Mouse (Mus musculus) limb, embryonic 15.5 days (tissue): ENCODE results near the gene Ptprn2. TPM values are rescaled to one million over a fixed set of nuclear protein-coding genes. Genes with fewer than 3 reads are reported as not detected.

ENCODE experiments used
- ATAC-seq: fragments of 200-750 bp; cut with Nextera tagmentation; 2 replicates; pipeline ENCODE4 v1.8.0; 2017; ENCODE audit warnings: low read depth, moderate TSS enrichment; ENCODE audit not compliant: insufficient number of reproducible peaks, low FRiP score, low TSS enrichment
- H3K27ac ChIP-seq: fragments of 300-500 bp; sonication (generic); 2 replicates; pipeline ENCODE4 v1.5.1; 2015; ENCODE audit warnings: moderate library complexity, mild to moderate bottlenecking, inconsistent platforms
- H3K27me3 ChIP-seq: fragments of 300-500 bp; sonication (generic); 2 replicates; pipeline ENCODE4 v1.6.1; 2015; ENCODE audit warnings: inconsistent platforms
- H3K36me3 ChIP-seq: fragments of 300-500 bp; sonication (generic); 2 replicates; pipeline ENCODE4 v1.6.1; 2015; ENCODE audit warnings: inconsistent platforms
- H3K4me1 ChIP-seq: fragments of 300-500 bp; sonication (generic); 2 replicates; pipeline ENCODE4 v1.6.1; 2015; ENCODE audit warnings: inconsistent platforms
- H3K4me2 ChIP-seq: fragments of 300-500 bp; sonication (generic); 2 replicates; pipeline ENCODE4 v1.6.1; 2015; ENCODE audit warnings: mild to moderate bottlenecking, inconsistent platforms
- H3K4me3 ChIP-seq: fragments of 300-500 bp; sonication (generic); 2 replicates; pipeline ENCODE4 v1.5.1; 2015; ENCODE audit warnings: mild to moderate bottlenecking, inconsistent platforms
- H3K9ac ChIP-seq: fragments of 300-500 bp; sonication (generic); 2 replicates; pipeline ENCODE4 v1.6.1; 2015; ENCODE audit warnings: inconsistent platforms
- H3K9me3 ChIP-seq: fragments of 300-500 bp; sonication (generic); 2 replicates; pipeline ENCODE4 v1.6.1; 2016; ENCODE audit warnings: inconsistent platforms
- whole genome bisulfite sequencing: fragments of 180-500 bp; shearing (Covaris S2); methylation state at CpG from one replicate; pipeline ENCODE4 v1.1.7; 2015; 5-methylcytosine and 5-hydroxymethylcytosine counted together
- polyA plus RNA-seq: library from polyadenylated mRNA; unstranded; fragments of >200 nt; fragmentation: Nextera tagmentation; extraction: Ambion mirVana; gene quantifications from 2 replicates; pipeline ENCODE4 v1.2.1, GENCODE M21; 2015

Gene Ptprn2
- polyA plus RNA-seq, 1 experiment from 2014 or later: 0.15 TPM

DNA sequence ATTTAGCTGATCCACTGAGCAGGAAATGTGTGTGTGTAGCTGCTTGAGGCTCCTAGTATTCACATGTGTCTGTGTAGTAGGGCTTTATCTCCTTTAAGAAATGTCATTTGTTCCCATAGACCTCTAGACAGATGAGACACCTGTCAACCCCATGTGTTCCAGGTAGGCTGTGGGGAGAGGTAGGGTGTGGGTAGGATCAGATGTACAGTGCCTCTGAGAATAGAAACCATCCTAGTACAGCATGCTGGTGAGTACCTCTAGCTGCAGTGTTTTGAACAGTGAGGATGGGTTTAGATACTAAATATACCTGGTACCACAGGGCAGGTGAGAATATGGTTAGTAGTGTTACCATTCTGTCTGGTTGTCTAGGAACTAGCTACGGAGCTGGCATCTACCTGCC is 442.0 kb downstream of the Ptprn2 start:
- WGBS: 83% methylated on average over 1 of the region's 1 CpGs

DNA sequence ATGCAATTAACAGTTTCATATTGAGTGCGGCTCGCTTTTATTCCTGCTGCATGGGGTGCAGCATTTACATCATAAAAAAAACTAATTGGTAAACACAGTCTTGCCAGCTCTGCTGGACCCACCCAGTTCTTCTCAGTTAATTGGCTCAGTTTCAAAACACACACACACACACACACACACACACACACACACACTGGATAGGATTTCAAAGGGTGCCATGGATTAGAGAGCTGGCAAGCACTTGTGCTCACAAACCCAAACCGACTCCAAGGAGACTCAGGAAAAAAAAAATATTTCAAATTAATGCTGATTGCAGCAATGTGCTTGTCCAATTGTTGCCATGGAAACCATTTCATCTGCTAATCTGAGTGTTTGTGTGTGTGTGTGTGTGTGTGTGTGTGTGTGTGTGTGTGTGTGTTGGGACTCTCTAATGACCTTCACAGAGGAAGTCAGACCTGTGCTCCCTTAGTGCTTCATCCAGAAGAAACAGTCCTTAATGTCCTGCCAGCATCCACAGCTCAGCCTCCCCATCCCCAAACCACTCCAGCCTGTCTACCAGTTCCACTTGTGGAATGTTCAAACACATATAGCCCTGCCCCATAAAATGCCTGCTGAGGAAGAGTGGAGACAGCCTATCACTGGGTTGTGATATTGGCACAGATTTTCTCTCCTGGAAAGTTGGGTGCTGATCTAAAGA is 452.8 kb downstream of the Ptprn2 start:
- ATAC-seq: no peak
- H3K4me1 ChIP-seq: 0 out of 2 replicates have a peak, but pooled peaks cover 6% of the 10 kb centered on the region
- H3K36me3 ChIP-seq: no peaks in the 10 kb centered on the region
- H3K27ac ChIP-seq: no peak overlapping the region
- H3K9ac ChIP-seq: no peak overlapping the region
- 26% methylated on average over 3 of the region's 3 CpGs for WGBS
- no peak overlapping the region for H3K4me3 ChIP-seq
- H3K27me3 ChIP-seq: no peaks in the 10 kb centered on the region
- no peak overlapping the region for H3K4me2 ChIP-seq
- H3K9me3 ChIP-seq: no peaks in the 10 kb centered on the region

More for the DNA sequence above, 442.0 kb downstream of the Ptprn2 start:
- no peak overlapping the region for H3K9ac ChIP-seq
- no peak overlapping the region for H3K4me2 ChIP-seq
- no peaks in the 10 kb centered on the region for H3K4me1 ChIP-seq
- no peaks in the 10 kb centered on the region for H3K27me3 ChIP-seq
- H3K4me3 ChIP-seq: no peak overlapping the region
- no peaks in the 10 kb centered on the region for H3K9me3 ChIP-seq
- no peak for ATAC-seq
- H3K36me3 ChIP-seq: no peaks in the 10 kb centered on the region
- no peak overlapping the region for H3K27ac ChIP-seq

DNA sequence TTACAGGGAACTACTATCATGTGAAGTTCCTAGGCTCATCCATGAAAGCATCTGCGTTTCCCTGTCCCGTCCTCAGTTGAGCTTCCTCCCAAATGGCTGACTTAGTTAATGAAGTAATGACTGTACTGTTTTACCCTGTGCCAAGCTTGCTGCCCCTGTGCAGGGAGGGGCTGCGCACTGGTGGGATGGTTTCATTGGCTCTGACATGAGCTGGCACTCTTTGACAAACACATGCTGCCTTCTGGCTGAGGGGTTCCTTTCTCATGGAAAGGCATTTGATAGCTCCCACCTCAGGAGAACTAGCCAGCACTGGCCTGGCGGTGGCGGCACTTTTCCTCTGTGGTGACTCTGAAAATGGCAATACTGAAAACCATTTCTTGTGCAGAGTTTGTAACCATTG is 458.4 kb downstream of the Ptprn2 start:
- H3K4me3 ChIP-seq: no peak overlapping the region
- no peak overlapping the region for H3K9ac ChIP-seq
- H3K27me3 ChIP-seq: no peaks in the 10 kb centered on the region
- WGBS: 79% methylated on average over 5 of the region's 5 CpGs
- 0 out of 2 replicates have a peak, but pooled peaks cover 4% of the 10 kb centered on the region for H3K4me1 ChIP-seq
- H3K9me3 ChIP-seq: no peaks in the 10 kb centered on the region
- no peak for ATAC-seq
- no peaks in the 10 kb centered on the region for H3K36me3 ChIP-seq
- H3K27ac ChIP-seq: no peak overlapping the region
- H3K4me2 ChIP-seq: no peak overlapping the region

DNA sequence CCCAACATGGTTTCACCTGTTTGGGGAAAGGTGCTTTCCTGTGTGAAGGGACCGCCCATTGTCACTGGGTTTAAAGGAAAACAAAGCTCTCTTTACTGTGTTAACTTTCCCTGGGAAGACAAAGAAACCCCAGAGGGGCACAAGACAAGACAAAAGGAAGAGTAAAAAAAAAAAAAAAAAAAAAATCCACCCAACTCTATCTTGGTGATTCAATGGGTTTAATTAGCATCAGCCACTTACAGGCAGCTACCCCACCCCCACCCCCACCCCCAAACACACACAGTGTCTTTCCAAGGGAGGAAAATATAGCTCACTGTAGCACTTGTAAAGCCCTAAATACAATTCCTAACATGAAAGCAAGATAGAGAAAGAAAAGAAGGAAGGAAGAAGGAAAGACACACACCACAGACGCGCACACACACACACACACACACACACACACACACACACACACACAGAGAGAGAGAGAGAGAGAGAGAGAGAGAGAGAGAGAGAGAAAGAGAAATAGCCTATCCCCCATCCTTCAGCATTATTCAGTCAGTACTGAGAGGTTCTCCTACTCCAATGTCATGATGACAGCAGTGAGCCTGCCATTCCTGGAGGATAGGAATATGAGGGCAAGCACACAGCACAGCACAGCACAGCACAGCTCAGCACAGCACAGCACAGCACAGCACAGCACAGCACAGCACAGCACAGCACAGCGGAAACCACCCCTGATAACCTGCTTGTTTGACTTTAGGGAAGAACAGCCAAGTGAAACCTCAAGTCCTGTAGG is 462.8 kb downstream of the Ptprn2 start:
- ATAC-seq: no peak
- Histone ChIP-seq H3K36me3 (no peaks in the 10 kb centered on the region), H3K4me1 (no peaks in the 10 kb centered on the region), H3K4me2 (no peak overlapping the region), H3K27ac (no peak overlapping the region), H3K27me3 (no peaks in the 10 kb centered on the region), H3K9me3 (no peaks in the 10 kb centered on the region), H3K4me3 (no peak overlapping the region), H3K9ac (no peak overlapping the region)
- 78% methylated on average over 4 of the region's 4 CpGs for WGBS

DNA sequence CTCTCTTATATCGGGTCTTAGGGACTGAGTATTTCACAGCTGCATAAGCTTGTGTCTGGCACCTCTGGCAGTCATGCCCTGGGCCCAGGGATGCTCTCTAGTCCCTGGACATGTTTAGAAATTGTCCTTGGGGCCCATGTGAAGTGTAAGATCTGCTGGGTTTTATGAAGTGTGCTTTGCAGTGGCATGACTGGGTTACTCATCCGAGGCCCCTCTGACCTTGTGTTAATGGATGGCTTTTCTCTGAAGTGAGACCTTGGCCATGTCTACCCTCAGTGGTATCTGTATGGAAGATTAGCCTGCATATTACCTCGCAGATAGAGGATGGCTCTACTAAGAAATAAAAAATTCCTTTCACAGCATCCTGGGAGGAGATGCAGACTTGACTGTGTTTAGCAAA is 464.2 kb downstream of the Ptprn2 start:
- Histone ChIP-seq H3K36me3 (no peaks in the 10 kb centered on the region), H3K4me1 (no peaks in the 10 kb centered on the region), H3K9me3 (no peaks in the 10 kb centered on the region), H3K4me3 (no peak overlapping the region), H3K27me3 (no peaks in the 10 kb centered on the region), H3K4me2 (no peak overlapping the region), H3K9ac (no peak overlapping the region), H3K27ac (no peak overlapping the region)
- WGBS: 70% methylated on average over 3 of the region's 3 CpGs
- ATAC-seq: no peak

DNA sequence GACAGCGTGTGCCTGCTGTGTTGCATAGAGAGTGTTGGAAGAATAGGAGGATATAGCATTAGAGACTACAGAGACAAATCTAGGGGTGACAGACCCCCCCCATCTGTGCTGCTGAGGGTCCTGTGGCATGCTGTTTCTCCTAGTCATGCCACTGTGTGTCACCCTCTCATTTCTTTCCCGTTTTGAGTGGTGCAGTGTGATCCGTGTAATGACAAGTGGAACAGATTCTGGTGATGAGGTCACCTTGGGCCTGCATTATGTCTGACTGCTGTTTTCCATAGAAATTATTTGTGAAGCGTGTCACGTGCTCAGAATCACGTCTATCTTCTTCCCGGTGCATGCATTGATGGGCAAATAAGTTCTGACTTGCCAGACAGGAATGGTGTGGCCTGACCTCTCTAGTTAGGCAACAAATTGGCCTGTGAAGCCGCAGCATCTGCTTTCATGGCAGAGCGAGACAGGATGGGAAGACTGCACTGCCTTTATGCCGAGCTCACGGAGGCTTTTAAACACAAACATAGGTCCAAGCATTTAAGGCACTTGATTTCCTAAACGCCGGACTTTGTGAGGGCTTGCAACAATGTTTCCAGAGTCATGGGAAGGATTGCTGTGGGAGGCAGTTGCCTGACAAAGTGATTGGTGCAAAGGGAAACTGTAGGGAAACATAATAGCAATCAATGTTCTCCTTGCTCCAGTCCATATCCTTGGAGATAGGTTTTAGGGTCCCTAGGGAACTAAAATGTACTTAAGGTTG is 467.1 kb downstream of the Ptprn2 start:
- no peak overlapping the region for H3K27ac ChIP-seq
- H3K4me2 ChIP-seq: no peak overlapping the region
- no peaks in the 10 kb centered on the region for H3K9me3 ChIP-seq
- H3K27me3 ChIP-seq: no peaks in the 10 kb centered on the region
- no peak overlapping the region for H3K4me3 ChIP-seq
- ATAC-seq: no peak
- no peak overlapping the region for H3K9ac ChIP-seq
- H3K4me1 ChIP-seq: no peaks in the 10 kb centered on the region
- no peaks in the 10 kb centered on the region for H3K36me3 ChIP-seq
- 72% methylated on average over 13 of the region's 13 CpGs for WGBS

DNA sequence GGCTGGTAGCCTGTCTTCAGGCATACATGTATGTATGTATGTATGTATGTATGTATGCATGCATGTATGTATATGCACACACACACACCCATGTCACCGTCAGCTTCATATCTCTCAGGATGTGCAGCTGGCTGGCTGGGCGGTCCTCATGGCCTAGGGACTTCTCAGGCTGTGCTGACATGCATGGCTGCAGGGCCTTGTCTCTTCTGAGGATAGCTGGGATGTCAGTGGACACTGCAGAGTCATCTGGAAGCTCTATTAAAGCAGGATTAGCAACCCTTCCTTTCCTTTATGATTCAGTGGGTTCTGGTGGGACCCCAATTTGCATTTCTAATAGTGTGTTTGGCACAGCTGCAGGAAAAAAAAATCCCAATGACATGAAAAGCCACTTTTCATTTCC is 473.6 kb downstream of the Ptprn2 start:
- ATAC-seq: no peak
- no peaks in the 10 kb centered on the region for H3K27me3 ChIP-seq
- WGBS: 85% methylated on average over 2 of the region's 2 CpGs
- no peaks in the 10 kb centered on the region for H3K4me1 ChIP-seq
- no peak overlapping the region for H3K4me2 ChIP-seq
- no peaks in the 10 kb centered on the region for H3K36me3 ChIP-seq
- no peak overlapping the region for H3K27ac ChIP-seq
- H3K4me3 ChIP-seq: no peak overlapping the region
- H3K9ac ChIP-seq: no peak overlapping the region
- no peaks in the 10 kb centered on the region for H3K9me3 ChIP-seq

DNA sequence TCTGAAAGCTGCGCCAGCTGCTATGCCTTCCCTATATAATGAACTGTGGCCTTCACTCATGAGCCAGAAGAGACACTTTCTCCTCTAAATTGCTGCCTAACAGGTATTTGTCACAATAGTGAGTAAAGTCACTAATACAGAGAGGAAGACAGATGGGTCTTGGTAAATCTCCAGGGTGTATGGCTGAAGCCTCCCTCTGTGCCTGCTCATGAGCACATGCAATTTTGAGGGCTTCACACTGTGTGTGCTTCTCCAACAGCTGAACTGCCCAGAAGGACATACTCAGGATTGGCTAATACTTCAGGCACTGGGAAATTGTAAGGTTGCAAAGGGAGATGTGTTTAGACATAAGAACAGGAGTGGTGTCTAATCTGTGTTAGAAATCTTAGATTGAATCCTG is 478.4 kb downstream of the Ptprn2 start:
- ATAC-seq: no peak
- 83% methylated on average over 1 of the region's 1 CpGs for WGBS
- H3K4me1 ChIP-seq: no peaks in the 10 kb centered on the region

DNA sequence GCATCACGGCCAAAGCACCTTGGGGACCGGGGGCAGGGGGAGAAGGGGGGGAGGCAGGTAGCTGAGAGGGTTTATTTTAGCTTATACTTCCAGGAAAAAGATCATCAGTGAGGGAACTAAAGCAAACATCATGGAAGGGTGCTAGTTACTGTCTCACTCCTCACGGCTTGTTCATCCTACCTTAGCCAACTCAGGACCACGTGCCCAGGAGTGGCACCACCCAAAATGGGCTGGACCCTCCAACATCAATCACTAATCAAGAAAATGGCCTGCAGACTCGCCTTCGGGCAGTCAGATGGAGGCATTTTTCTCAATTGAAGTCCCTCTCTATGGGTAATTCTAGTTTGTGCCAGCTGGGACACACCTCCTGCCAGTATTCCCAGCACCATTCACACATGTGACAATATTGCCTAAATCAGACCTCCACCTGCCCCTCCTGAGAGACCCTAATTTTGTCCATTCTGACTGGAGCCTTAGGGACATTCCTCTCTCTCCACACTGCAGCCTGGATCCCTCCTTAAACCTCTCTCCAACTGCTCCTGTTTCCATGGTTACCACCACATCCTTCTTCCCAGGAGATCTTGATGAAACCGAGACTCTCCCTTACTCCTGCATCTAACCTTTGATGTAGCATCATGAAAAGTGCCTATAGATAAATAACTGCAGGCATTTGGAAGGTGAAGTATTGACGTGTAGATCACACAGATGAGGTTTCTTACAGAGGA is 482.9 kb downstream of the Ptprn2 start:
- Histone ChIP-seq H3K4me2 (no peak overlapping the region), H3K4me1 (no peaks in the 10 kb centered on the region), H3K9ac (no peak overlapping the region), H3K27ac (no peak overlapping the region), H3K9me3 (no peaks in the 10 kb centered on the region), H3K36me3 (no peaks in the 10 kb centered on the region), H3K27me3 (no peaks in the 10 kb centered on the region), H3K4me3 (no peak overlapping the region)
- WGBS: 51% methylated on average over 8 of the region's 8 CpGs
- no peak for ATAC-seq

More for the DNA sequence above, 478.4 kb downstream of the Ptprn2 start:
- Histone ChIP-seq H3K4me2 (no peak overlapping the region), H3K36me3 (no peaks in the 10 kb centered on the region), H3K9me3 (no peaks in the 10 kb centered on the region), H3K4me3 (no peak overlapping the region), H3K27me3 (no peaks in the 10 kb centered on the region), H3K27ac (no peak overlapping the region), H3K9ac (no peak overlapping the region)

DNA sequence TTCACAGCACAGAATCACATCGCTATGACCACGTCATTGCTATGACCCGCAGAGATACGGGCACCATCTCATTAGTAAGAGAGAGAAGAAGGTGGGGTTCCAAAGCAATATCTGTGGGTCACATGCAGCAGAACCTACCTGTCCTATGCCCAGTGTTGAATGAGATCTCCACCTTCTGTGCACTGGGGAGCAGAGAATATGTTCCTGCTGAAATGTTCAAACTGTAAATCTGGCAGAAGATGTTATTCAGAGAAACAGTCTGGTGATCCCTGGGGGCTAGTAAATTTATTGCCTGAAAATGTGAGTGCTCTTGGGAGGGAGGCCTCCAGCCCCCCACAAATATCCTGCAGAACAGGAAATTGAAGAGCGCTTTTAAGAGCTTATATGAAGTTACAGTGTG is 490.0 kb downstream of the Ptprn2 start:
- Histone ChIP-seq H3K27ac (no peak overlapping the region), H3K9ac (no peak overlapping the region), H3K27me3 (no peaks in the 10 kb centered on the region), H3K9me3 (no peaks in the 10 kb centered on the region), H3K36me3 (no peaks in the 10 kb centered on the region), H3K4me2 (no peak overlapping the region), H3K4me1 (no peaks in the 10 kb centered on the region), H3K4me3 (no peak overlapping the region)
- WGBS: 48% methylated on average over 5 of the region's 5 CpGs
- ATAC-seq: no peak

DNA sequence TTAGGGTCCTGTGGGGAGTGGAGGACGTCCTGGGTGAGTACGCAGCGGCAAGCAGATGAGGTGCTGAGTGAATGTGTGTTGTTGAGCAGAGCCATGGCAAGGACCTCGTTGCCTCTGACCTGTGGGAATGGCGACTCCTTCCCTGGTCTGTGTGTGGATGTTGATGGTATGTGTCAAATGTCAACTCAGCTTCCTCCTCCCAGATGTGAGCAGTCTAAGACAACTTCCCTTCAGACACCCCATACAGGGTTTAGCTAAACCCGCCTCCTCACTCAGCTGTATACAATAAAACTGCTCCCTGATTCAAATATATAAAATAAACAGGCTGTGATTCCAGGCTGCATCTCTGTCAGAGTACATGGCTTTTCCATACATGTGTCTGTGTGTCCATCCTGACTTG is 491.5 kb downstream of the Ptprn2 start:
- H3K4me2 ChIP-seq: no peak overlapping the region
- ATAC-seq: no peak
- no peaks in the 10 kb centered on the region for H3K36me3 ChIP-seq
- no peak overlapping the region for H3K27ac ChIP-seq
- no peak overlapping the region for H3K9ac ChIP-seq
- H3K4me3 ChIP-seq: no peak overlapping the region
- no peaks in the 10 kb centered on the region for H3K27me3 ChIP-seq
- no peaks in the 10 kb centered on the region for H3K9me3 ChIP-seq
- no peaks in the 10 kb centered on the region for H3K4me1 ChIP-seq
- 75% methylated on average over 6 of the region's 6 CpGs for WGBS
